Mouse (Mus musculus) thymus, postnatal 4 days (tissue): ENCODE data around the gene Pak4.
"Not testable (repeated sequence)": the region's sequence is repeated elsewhere in the genome, so short reads cannot be mapped to it uniquely, and the experiment has no call there.

Source experiments
- DNase-seq: peaks from one replicate; pipeline ENCODE4 v3.0.0; 2021

Pak4 gene

GRCm38 (mm10) chr7:28560856-28561255, 37.1 kb downstream of the Pak4 start:
- DNase-seq: peak; percentile 72

- DNase-seq: peak; percentile 60
Measured at GRCm38 (mm10) chr7:28558486-28558885, 39.5 kb downstream of the Pak4 start.

GRCm38 (mm10) chr7:28557708-28558107, 40.3 kb downstream of the Pak4 start:
- peak; percentile 90 for DNase-seq

GRCm38 (mm10) chr7:28557069-28557468, 40.9 kb downstream of the Pak4 start:
- peak; percentile 45 for DNase-seq

GRCm38 (mm10) chr7:28555939-28556535, 41.9 kb downstream of the Pak4 start:
- peak; percentile 33 for DNase-seq

- no peak for DNase-seq
Measured at GRCm38 (mm10) chr7:28553076-28553475, 44.9 kb downstream of the Pak4 start.

GRCm38 (mm10) chr7:28547628-28548027, 50.4 kb downstream of the Pak4 start:
- DNase-seq: no peak

GRCm38 (mm10) chr7:28547154-28547553, 50.8 kb downstream of the Pak4 start, which contains the start of gene Nccrp1:
TSS of gene Nccrp1 (minus strand) at chr7:28547254.
- DNase-seq: no peak

GRCm38 (mm10) chr7:28546649-28547048, 51.3 kb downstream of the Pak4 start:
- peak; percentile 64 for DNase-seq

- no peak for DNase-seq
Measured at GRCm38 (mm10) chr7:28545891-28546210, 52.1 kb downstream of the Pak4 start.

GRCm38 (mm10) chr7:28545048-28545890, 52.7 kb downstream of the Pak4 start:
- no peak for DNase-seq

GRCm38 (mm10) chr7:28544051-28544601, 53.9 kb downstream of the Pak4 start:
- no peak for DNase-seq

- DNase-seq: no peak
Measured at GRCm38 (mm10) chr7:28540526-28540925, 57.5 kb downstream of the Pak4 start, which contains the start of gene Sycn. TSS of gene Sycn (plus strand) at chr7:28540885.

- not testable (repeated sequence) for DNase-seq
Measured at GRCm38 (mm10) chr7:28538886-28539285, 59.1 kb downstream of the Pak4 start.

GRCm38 (mm10) chr7:28532005-28532404, 66.0 kb downstream of the Pak4 start:
- DNase-seq: no peak

- peak; percentile 97 for DNase-seq
Measured at GRCm38 (mm10) chr7:28527922-28528719, 69.9 kb downstream of the Pak4 start.

- DNase-seq: not testable (repeated sequence)
Measured at GRCm38 (mm10) chr7:28522536-28522935, 75.4 kb downstream of the Pak4 start, which contains the start of gene Ifnl3. TSS of gene Ifnl3 (plus strand) at chr7:28522836.

GRCm38 (mm10) chr7:28511441-28511840, 86.5 kb downstream of the Pak4 start:
- no peak for DNase-seq

GRCm38 (mm10) chr7:28510405-28510974, 87.5 kb downstream of the Pak4 start, which contains the start of gene Ifnl2:
TSS of gene Ifnl2 (minus strand) at chr7:28510455.
- DNase-seq: not testable (repeated sequence)

- not testable (repeated sequence) for DNase-seq
Measured at GRCm38 (mm10) chr7:28509121-28509520, 88.9 kb downstream of the Pak4 start.
